Mouse (Mus musculus) c-Kit-positive CD71-negative TER-119-negative erythroid progenitor cells, embryonic 14.5 days (primary cell): ENCODE results near the gene Soat2.
A peak's percentile ranks its signal among the peaks of the same experiment; 100 is the strongest.
"Not testable (repeated sequence)": the region's sequence is repeated elsewhere in the genome, so short reads cannot be mapped to it uniquely, and the experiment has no call there.

Source experiments
- DNase-seq: peaks from one replicate; pipeline ENCODE4 v3.0.0-alpha.2; 2013; ENCODE audit warnings: low read depth

The Soat2 gene

GRCm38 (mm10) chr15:102147674-102148402, 2.5 kb upstream of the Soat2 start:
- DNase-seq = no peak

- no peak for DNase-seq
Measured at GRCm38 (mm10) chr15:102149561-102149960, 765 bp upstream of the Soat2 start.

- no peak for DNase-seq
Measured at GRCm38 (mm10) chr15:102152646-102153045, 2.3 kb downstream of the Soat2 start.

- DNase-seq = not testable (repeated sequence)
Measured at GRCm38 (mm10) chr15:102155006-102155405, 4.7 kb downstream of the Soat2 start.

GRCm38 (mm10) chr15:102156836-102157235, 6.5 kb downstream of the Soat2 start:
- no peak for DNase-seq

GRCm38 (mm10) chr15:102160415-102161060, 10.2 kb downstream of the Soat2 start:
- DNase-seq = no peak

- DNase-seq = no peak
Measured at GRCm38 (mm10) chr15:102163900-102164693, 13.8 kb downstream of the Soat2 start.

GRCm38 (mm10) chr15:102165468-102166100, 15.3 kb downstream of the Soat2 start:
- no peak for DNase-seq

- DNase-seq = no peak
Measured at GRCm38 (mm10) chr15:102167620-102168021, 17.3 kb downstream of the Soat2 start.

GRCm38 (mm10) chr15:102169064-102169463, 18.7 kb downstream of the Soat2 start:
- no peak for DNase-seq

GRCm38 (mm10) chr15:102173581-102173980, 23.3 kb downstream of the Soat2 start:
- no peak for DNase-seq

- DNase-seq = no peak
Measured at GRCm38 (mm10) chr15:102175736-102176319, 25.5 kb downstream of the Soat2 start.

GRCm38 (mm10) chr15:102176571-102177316, 26.4 kb downstream of the Soat2 start:
- no peak for DNase-seq

- no peak for DNase-seq
Measured at GRCm38 (mm10) chr15:102177417-102177816, 27.1 kb downstream of the Soat2 start.

- peak; percentile 68 for DNase-seq
Measured at GRCm38 (mm10) chr15:102178279-102178678, 28.0 kb downstream of the Soat2 start.

- DNase-seq = no peak
Measured at GRCm38 (mm10) chr15:102179106-102179505, 28.8 kb downstream of the Soat2 start.

- DNase-seq = no peak
Measured at GRCm38 (mm10) chr15:102179924-102180323, 29.6 kb downstream of the Soat2 start.

- no peak for DNase-seq
Measured at GRCm38 (mm10) chr15:102183076-102183475, 32.8 kb downstream of the Soat2 start.

- DNase-seq = no peak
Measured at GRCm38 (mm10) chr15:102186239-102186638, 35.9 kb downstream of the Soat2 start.

GRCm38 (mm10) chr15:102188096-102188495, 37.8 kb downstream of the Soat2 start:
- no peak for DNase-seq

- no peak for DNase-seq
Measured at GRCm38 (mm10) chr15:102188883-102189282, 38.6 kb downstream of the Soat2 start.
